Mouse (Mus musculus): Measurements from ENCODE around the gene BC147527. TPM values are rescaled to one million over a fixed set of nuclear protein-coding genes. Genes with fewer than 3 reads are reported as not detected.
"Not testable (repeated sequence)": the region's sequence is repeated elsewhere in the genome, so short reads cannot be mapped to it uniquely, and the experiment has no call there.

BC147527 gene
- 0.51 and 0.75 TPM in 2 replicates for polyA plus RNA-seq (2015; fragmentation: Nextera tagmentation; extraction: Ambion mirVana)

GRCm38 (mm10) chr13:120299991-120300442 is at the start of gene BC147527:
Gene BC147527 (plus strand): TSS chr13:120300392.
- H3K27me3 ChIP-seq (ENCODE audit: control insufficient read depth, insufficient read depth, low read length) = no peaks in the 10 kb centered on the region
- no peak within 1 kb of the TSS for H3K9ac ChIP-seq (ENCODE audit: low read length)
- 29% methylated on average over 2 of the region's 2 CpGs for WGBS
- no peaks in the 10 kb centered on the region for H3K36me3 ChIP-seq (ENCODE audit: control insufficient read depth, insufficient read depth, low read length)
- no peak for ATAC-seq (ENCODE audit: insufficient read depth, low FRiP score)
- H3K4me3 ChIP-seq (replicated peaks; ENCODE audit: low read length) = no peak within 1 kb of the TSS
- H3K4me2 ChIP-seq (ENCODE audit: low read depth, low read length) = no peak within 1 kb of the TSS
- H3K4me1 ChIP-seq (ENCODE audit: control insufficient read depth, insufficient read depth, low read length) = no peaks in the 10 kb centered on the region
- no peak within 1 kb of the TSS for H3K27ac ChIP-seq (ENCODE audit: low read length)
- no peaks in the 10 kb centered on the region for H3K9me3 ChIP-seq (replicated peaks; ENCODE audit: control insufficient read depth, low read length)

GRCm38 (mm10) chr13:120251208-120251924 is 48.8 kb upstream of the BC147527 start:
- WGBS = 73% methylated on average over 2 of the region's 3 CpGs
- not testable (repeated sequence) for H3K9ac ChIP-seq (ENCODE audit: low read length)

GRCm38 (mm10) chr13:120258817-120259658 is 41.2 kb upstream of the BC147527 start:
- WGBS = 80% methylated on average over 3 of the region's 3 CpGs
- H3K27me3 ChIP-seq (ENCODE audit: control insufficient read depth, insufficient read depth, low read length); H3K4me2 ChIP-seq (ENCODE audit: low read depth, low read length); ATAC-seq (ENCODE audit: insufficient read depth, low FRiP score); H3K36me3 ChIP-seq (ENCODE audit: control insufficient read depth, insufficient read depth, low read length); H3K9me3 ChIP-seq (replicated peaks; ENCODE audit: control insufficient read depth, low read length); H3K4me1 ChIP-seq (ENCODE audit: control insufficient read depth, insufficient read depth, low read length); H3K9ac ChIP-seq (ENCODE audit: low read length); H3K27ac ChIP-seq (ENCODE audit: low read length); H3K4me3 ChIP-seq (replicated peaks; ENCODE audit: low read length): not testable (repeated sequence)

More at GRCm38 (mm10) chr13:120251208-120251924, 48.8 kb upstream of the BC147527 start:
- not testable (repeated sequence) for H3K9me3 ChIP-seq (replicated peaks; ENCODE audit: control insufficient read depth, low read length); ATAC-seq (ENCODE audit: insufficient read depth, low FRiP score); H3K4me3 ChIP-seq (replicated peaks; ENCODE audit: low read length); H3K4me2 ChIP-seq (ENCODE audit: low read depth, low read length); H3K27ac ChIP-seq (ENCODE audit: low read length); H3K27me3 ChIP-seq (ENCODE audit: control insufficient read depth, insufficient read depth, low read length); H3K36me3 ChIP-seq (ENCODE audit: control insufficient read depth, insufficient read depth, low read length); H3K4me1 ChIP-seq (ENCODE audit: control insufficient read depth, insufficient read depth, low read length)

- not testable (repeated sequence) for H3K27ac ChIP-seq (ENCODE audit: low read length); H3K9ac ChIP-seq (ENCODE audit: low read length); ATAC-seq (ENCODE audit: insufficient read depth, low FRiP score); H3K9me3 ChIP-seq (replicated peaks; ENCODE audit: control insufficient read depth, low read length); H3K4me1 ChIP-seq (ENCODE audit: control insufficient read depth, insufficient read depth, low read length); H3K36me3 ChIP-seq (ENCODE audit: control insufficient read depth, insufficient read depth, low read length); H3K4me2 ChIP-seq (ENCODE audit: low read depth, low read length); H3K27me3 ChIP-seq (ENCODE audit: control insufficient read depth, insufficient read depth, low read length); H3K4me3 ChIP-seq (replicated peaks; ENCODE audit: low read length)
- 62% methylated on average over 3 of the region's 3 CpGs for WGBS
Measured at GRCm38 (mm10) chr13:120259718-120260117, 40.5 kb upstream of the BC147527 start.

- H3K27ac ChIP-seq (ENCODE audit: low read length); H3K27me3 ChIP-seq (ENCODE audit: control insufficient read depth, insufficient read depth, low read length); H3K4me2 ChIP-seq (ENCODE audit: low read depth, low read length); H3K36me3 ChIP-seq (ENCODE audit: control insufficient read depth, insufficient read depth, low read length); H3K9me3 ChIP-seq (replicated peaks; ENCODE audit: control insufficient read depth, low read length); H3K4me3 ChIP-seq (replicated peaks; ENCODE audit: low read length); ATAC-seq (ENCODE audit: insufficient read depth, low FRiP score); H3K4me1 ChIP-seq (ENCODE audit: control insufficient read depth, insufficient read depth, low read length); H3K9ac ChIP-seq (ENCODE audit: low read length): not testable (repeated sequence)
- 88% methylated on average over 2 of the region's 2 CpGs for WGBS
Measured at GRCm38 (mm10) chr13:120262870-120263269, 37.3 kb upstream of the BC147527 start, which contains the start of gene AF067061. Gene AF067061 (plus strand): TSS chr13:120263114.

GRCm38 (mm10) chr13:120277837-120278236 is 22.4 kb upstream of the BC147527 start:
- H3K9ac ChIP-seq (ENCODE audit: low read length); H3K4me3 ChIP-seq (replicated peaks; ENCODE audit: low read length); H3K4me2 ChIP-seq (ENCODE audit: low read depth, low read length); ATAC-seq (ENCODE audit: insufficient read depth, low FRiP score); H3K27ac ChIP-seq (ENCODE audit: low read length); H3K27me3 ChIP-seq (ENCODE audit: control insufficient read depth, insufficient read depth, low read length); H3K36me3 ChIP-seq (ENCODE audit: control insufficient read depth, insufficient read depth, low read length); H3K4me1 ChIP-seq (ENCODE audit: control insufficient read depth, insufficient read depth, low read length); H3K9me3 ChIP-seq (replicated peaks; ENCODE audit: control insufficient read depth, low read length): not testable (repeated sequence)
- 25% methylated on average over 2 of the region's 2 CpGs for WGBS

- Histone ChIP-seq H3K27ac (ENCODE audit: low read length) (no peak overlapping the region), H3K4me2 (ENCODE audit: low read depth, low read length) (no peak overlapping the region), H3K4me3 (replicated peaks; ENCODE audit: low read length) (no peak overlapping the region), H3K9ac (ENCODE audit: low read length) (no peak overlapping the region), H3K27me3 (ENCODE audit: control insufficient read depth, insufficient read depth, low read length) (no peaks in the 10 kb centered on the region), H3K4me1 (ENCODE audit: control insufficient read depth, insufficient read depth, low read length) (no peaks in the 10 kb centered on the region), H3K9me3 (replicated peaks; ENCODE audit: control insufficient read depth, low read length) (no peaks in the 10 kb centered on the region), H3K36me3 (ENCODE audit: control insufficient read depth, insufficient read depth, low read length) (no peaks in the 10 kb centered on the region)
- 83% methylated on average over 9 of the region's 9 CpGs for WGBS
- ATAC-seq (ENCODE audit: insufficient read depth, low FRiP score) = no peak
Measured at GRCm38 (mm10) chr13:120278784-120279183, 21.4 kb upstream of the BC147527 start.

GRCm38 (mm10) chr13:120299324-120299894 is 783 bp upstream of the BC147527 start:
- no peaks in the 10 kb centered on the region for H3K36me3 ChIP-seq (ENCODE audit: control insufficient read depth, insufficient read depth, low read length)
- no peaks in the 10 kb centered on the region for H3K4me1 ChIP-seq (ENCODE audit: control insufficient read depth, insufficient read depth, low read length)
- H3K4me2 ChIP-seq (ENCODE audit: low read depth, low read length) = no peak overlapping the region
- no peak overlapping the region for H3K27ac ChIP-seq (ENCODE audit: low read length)
- WGBS = 56% methylated on average over 1 of the region's 1 CpGs
- H3K27me3 ChIP-seq (ENCODE audit: control insufficient read depth, insufficient read depth, low read length) = no peaks in the 10 kb centered on the region
- H3K9me3 ChIP-seq (replicated peaks; ENCODE audit: control insufficient read depth, low read length) = no peaks in the 10 kb centered on the region
- ATAC-seq (ENCODE audit: insufficient read depth, low FRiP score) = no peak
- H3K9ac ChIP-seq (ENCODE audit: low read length) = no peak overlapping the region
- no peak overlapping the region for H3K4me3 ChIP-seq (replicated peaks; ENCODE audit: low read length)

- Histone ChIP-seq H3K4me1 (ENCODE audit: control insufficient read depth, insufficient read depth, low read length) (no peaks in the 10 kb centered on the region), H3K27ac (ENCODE audit: low read length) (no peak overlapping the region), H3K9me3 (replicated peaks; ENCODE audit: control insufficient read depth, low read length) (no peaks in the 10 kb centered on the region), H3K36me3 (ENCODE audit: control insufficient read depth, insufficient read depth, low read length) (no peaks in the 10 kb centered on the region), H3K4me2 (ENCODE audit: low read depth, low read length) (no peak overlapping the region), H3K27me3 (ENCODE audit: control insufficient read depth, insufficient read depth, low read length) (no peaks in the 10 kb centered on the region), H3K4me3 (replicated peaks; ENCODE audit: low read length) (no peak overlapping the region), H3K9ac (ENCODE audit: low read length) (no peak overlapping the region)
- 80% methylated on average over 4 of the region's 4 CpGs for WGBS
- no peak for ATAC-seq (ENCODE audit: insufficient read depth, low FRiP score)
Measured at GRCm38 (mm10) chr13:120300853-120301252, 661 bp downstream of the BC147527 start.

All from stomach, embryonic 16.5 days (tissue).